Mouse (Mus musculus) splenic B cell, adult 2 months (primary cell): Measurements from ENCODE around the gene Olfr747.
"Not testable (repeated sequence)": the region's sequence is repeated elsewhere in the genome, so short reads cannot be mapped to it uniquely, and the experiment has no call there.

Experiments
- DNase-seq: peaks from one replicate; pipeline ENCODE4 v3.0.0-alpha.2; 2011; ENCODE audit warnings: low read depth, low spot score
- H3K27me3 ChIP-seq: 2 replicates; pipeline ENCODE4 v1.6.1; 2012; ENCODE audit warnings: mild to moderate bottlenecking, low read length, moderate library complexity, mixed read lengths; ENCODE audit not compliant: control insufficient read depth, poor library complexity, insufficient read depth, severe bottlenecking
- H3K36me3 ChIP-seq: 2 replicates; pipeline ENCODE4 v1.6.1; 2012; ENCODE audit warnings: mild to moderate bottlenecking, low read length, moderate library complexity, mixed read lengths; ENCODE audit not compliant: control insufficient read depth, poor library complexity, insufficient read depth, severe bottlenecking

The Olfr747 gene

DNA sequence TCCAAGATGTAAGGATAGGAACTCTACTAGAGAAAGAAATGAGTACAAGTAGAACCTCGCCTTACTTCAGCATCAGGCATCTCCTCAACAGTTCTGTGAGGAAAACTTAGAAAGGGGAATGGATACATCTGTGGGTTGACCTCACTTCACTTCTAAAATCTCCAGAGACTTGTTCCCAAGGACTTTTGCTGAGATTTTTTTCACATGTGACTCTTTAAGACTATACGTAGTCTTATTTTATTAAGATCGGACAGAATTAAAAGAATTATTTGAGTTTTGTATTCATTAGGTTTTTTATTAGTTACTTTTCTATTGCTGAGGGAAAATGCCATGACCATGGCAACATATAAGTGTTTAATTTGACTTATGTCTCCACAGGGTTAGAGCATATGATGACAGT lies at the start of gene Olfr747:
Gene Olfr747, minus strand, starts transcription at position 101 of the 400 bp plus-strand sequence.
- Histone ChIP-seq H3K36me3 (no peaks in the 10 kb centered on the region), H3K27me3 (no peaks in the 10 kb centered on the region)
- no peak for DNase-seq

DNA sequence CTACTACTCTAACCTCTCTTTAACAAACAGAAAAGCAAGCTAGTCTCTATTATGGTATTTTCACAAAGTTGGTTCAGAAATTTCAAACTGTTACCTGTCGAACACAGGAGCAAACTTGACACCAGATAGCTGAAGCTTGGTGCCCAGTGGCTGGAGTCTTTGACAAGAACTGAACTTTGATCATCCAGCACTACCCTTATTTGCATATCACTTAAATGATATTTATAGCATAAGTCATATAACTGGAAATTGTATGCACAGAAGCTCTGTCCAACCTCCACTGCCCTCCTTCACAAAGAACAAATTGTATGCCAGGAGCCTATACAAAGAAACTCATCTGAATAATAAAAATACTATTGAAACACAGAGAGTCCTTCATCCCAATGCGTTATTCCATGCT lies 48.6 kb upstream of the Olfr747 start:
- no peak for DNase-seq
- no peaks in the 10 kb centered on the region for H3K36me3 ChIP-seq
- H3K27me3 ChIP-seq = no peaks in the 10 kb centered on the region

DNA sequence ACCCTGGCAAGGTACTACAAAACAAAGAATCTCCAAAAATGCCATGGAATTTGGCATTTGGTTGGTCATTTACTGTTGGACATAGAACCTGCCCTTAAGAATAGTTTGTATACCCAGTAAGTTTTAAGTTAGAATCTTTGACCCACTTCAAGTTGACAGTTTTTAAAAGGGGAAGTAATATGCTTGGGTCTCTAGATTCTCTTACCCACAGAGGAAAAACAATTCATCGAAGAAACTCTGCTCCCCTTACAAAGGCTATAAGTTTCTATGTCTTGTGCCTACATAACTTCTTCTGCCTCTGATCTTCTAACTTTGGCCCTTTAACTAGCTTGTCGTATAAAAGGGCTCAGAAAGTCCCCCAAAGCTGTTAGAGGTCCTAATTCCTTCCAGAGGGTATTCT lies 47.3 kb upstream of the Olfr747 start:
- H3K36me3 ChIP-seq = no peaks in the 10 kb centered on the region
- no peaks in the 10 kb centered on the region for H3K27me3 ChIP-seq
- no peak for DNase-seq

DNA sequence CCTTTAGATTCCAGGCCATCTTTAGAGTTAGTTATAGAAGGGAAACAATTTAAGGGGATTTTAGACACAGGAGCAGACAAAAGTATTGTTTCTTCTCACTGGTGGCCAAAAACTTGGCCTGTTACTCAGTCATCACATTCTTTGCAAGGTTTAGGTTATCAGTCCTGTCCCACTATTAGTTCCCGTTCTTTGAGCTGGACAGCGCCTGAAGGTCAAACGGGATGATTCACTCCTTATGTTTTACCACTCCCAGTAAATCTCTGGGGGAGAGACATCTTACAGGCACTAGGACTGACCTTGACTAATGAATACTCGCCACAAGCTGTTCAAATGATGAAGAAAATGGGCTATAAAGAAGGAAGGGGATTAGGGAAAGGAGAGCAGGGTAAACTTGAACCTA lies 29.4 kb upstream of the Olfr747 start:
- H3K36me3 ChIP-seq, H3K27me3 ChIP-seq, DNase-seq: not testable (repeated sequence)

DNA sequence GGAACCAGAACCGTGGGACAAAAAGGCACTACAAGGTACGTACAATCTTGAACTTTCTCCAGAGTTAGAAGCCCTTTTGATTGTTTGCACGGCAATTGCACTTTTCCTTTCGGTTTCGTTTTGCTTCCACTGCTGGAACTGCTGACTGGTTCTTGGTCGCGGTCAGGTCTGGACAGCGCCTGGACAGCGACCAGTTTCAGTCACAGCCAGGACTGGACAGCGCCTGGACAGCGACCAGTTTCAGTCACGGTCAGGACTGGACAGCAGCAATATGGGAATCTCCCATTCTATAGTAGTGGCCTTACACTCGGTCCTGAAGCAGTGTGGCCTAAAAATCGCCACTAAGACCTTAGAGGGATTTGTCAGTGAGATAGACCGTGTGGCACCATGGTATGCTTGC lies 26.9 kb upstream of the Olfr747 start:
- H3K36me3 ChIP-seq, H3K27me3 ChIP-seq, DNase-seq: not testable (repeated sequence)

DNA sequence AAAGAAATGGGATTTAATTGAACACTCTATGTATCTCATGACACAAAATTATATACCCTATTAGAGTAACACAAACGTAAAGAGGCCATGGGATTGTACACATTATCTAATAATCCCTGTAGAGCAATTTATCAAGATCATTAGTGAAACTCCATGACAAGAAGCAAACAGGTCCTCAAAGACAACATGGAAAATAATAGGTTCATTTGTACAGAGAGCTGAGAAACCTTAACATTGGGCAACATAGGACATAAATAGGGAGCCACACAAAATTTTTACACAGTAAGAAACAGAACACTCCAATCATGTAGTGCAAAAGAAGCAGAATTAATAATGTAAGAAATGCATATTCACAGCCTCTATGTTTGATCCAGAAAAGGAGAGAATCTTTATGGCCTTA lies 14.1 kb upstream of the Olfr747 start, which contains the start of gene Olfr748:
Gene Olfr748, plus strand, starts transcription at position 301 of the 400 bp plus-strand sequence.
- no peaks in the 10 kb centered on the region for H3K27me3 ChIP-seq
- H3K36me3 ChIP-seq = no peaks in the 10 kb centered on the region
- DNase-seq = no peak

DNA sequence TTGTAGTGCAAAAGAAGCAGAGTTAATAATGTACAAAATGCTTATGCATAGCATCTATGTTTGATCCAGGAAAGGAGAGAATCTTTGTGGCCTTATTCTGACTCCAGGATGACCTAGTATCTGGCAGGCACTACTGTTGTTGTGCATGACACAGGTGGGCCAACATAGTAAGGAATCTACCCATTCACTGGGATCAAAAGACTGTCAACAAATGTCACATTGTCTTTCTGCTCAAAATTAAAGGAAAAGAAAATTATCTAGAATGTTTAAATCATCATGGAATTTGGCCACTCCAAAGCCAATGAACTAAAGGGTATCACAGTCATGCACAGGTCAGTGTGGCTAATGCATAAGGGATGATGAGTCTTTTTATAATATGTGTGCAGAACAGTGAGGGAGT lies 46.2 kb downstream of the Olfr747 start, which contains the start of gene Olfr746:
Gene Olfr746, plus strand, starts transcription at position 301 of the 400 bp plus-strand sequence.
- Histone ChIP-seq H3K27me3 (no peaks in the 10 kb centered on the region), H3K36me3 (no peaks in the 10 kb centered on the region)
- no peak for DNase-seq

DNA sequence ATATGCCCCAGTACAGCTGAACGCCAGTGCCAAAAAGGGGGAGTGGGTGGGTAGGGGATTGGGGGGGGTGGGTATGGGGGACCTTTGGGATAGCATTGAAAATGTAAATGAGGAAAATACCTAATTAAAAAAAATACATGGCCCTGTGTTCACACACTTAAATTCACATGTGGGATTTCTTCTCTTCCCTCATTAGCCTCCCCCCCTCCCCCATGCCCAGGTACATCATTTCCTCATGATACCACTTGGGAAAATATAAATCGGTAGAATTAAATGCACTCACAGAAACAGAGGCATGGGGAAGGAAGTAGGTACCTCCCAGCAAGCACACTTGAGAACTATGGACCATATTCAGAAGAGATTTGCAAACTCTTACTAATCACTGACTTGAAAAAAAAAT lies 53.9 kb downstream of the Olfr747 start, which contains the start of gene Olfr745:
Gene Olfr745, plus strand, starts transcription at position 301 of the 400 bp plus-strand sequence.
- no peaks in the 10 kb centered on the region for H3K27me3 ChIP-seq
- DNase-seq = no peak
- H3K36me3 ChIP-seq = no peaks in the 10 kb centered on the region
